Mouse (Mus musculus): ENCODE data around the gene Prtn3. TPM values are rescaled to one million over a fixed set of nuclear protein-coding genes. Genes with fewer than 3 reads are reported as not detected.
"Not testable (repeated sequence)": the region's sequence is repeated elsewhere in the genome, so short reads cannot be mapped to it uniquely, and the experiment has no call there.

Prtn3 gene
- polyA plus RNA-seq, 1 experiment from 2014 or later = 9.5 TPM

DNA sequence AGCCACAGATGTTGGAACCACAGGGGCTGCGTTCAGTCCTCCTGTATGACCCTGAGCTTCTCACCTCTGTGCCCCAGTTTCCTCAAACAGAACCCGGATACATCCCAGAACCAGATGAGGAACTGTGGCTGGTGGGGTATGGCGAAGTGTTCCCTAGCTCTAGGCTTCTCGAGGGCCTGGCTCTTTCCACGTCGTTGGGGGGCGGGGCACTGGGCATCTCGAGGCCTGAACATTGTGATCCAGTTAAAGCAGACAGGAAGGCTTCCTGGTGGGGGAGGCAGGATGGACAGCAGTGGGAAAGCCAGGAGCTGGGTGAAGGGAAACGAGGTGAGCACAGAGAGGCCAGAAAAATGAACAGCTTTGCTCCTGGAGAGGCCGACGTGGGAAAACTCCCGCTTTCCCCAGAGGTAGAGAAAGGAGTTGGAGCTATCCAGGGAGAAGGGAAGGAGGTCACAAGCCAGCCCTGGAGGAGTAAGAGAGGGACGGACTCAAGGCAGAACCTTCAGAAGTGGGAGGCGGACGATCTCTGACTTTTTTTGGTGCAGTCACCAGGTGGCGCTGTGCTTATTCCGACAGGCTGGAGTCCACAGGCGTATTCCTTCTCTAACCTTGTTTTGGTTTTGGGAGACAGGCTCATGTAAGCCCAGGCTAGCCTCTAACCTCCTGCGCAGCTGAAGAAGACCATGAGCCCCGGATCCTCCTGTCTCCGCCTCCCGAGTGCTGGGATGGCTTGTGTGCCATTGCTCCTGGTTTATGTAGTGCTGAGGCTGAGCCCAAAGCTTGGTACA, 9.2 kb downstream of the Prtn3 start:
- no peak overlapping the region for H3K4me3 ChIP-seq (replicated peaks)
- H3K9ac ChIP-seq (replicated peaks) = no peak overlapping the region
- no peaks in the 10 kb centered on the region for H3K9me3 ChIP-seq (replicated peaks)
- ATAC-seq (ENCODE audit: low FRiP score) = peak; percentile 36; the same call in 1 of the 2 replicates
- no peak overlapping the region; the same call in 1 of the 2 replicates for H3K4me2 ChIP-seq
- peaks cover 18% of the 10 kb centered on the region for H3K27me3 ChIP-seq (replicated peaks)
- no peak overlapping the region for H3K27ac ChIP-seq (replicated peaks)
- no peaks in the 10 kb centered on the region for H3K36me3 ChIP-seq
- H3K4me1 ChIP-seq = peaks cover 15% of the 10 kb centered on the region
- WGBS = 16% methylated on average over 22 of the region's 22 CpGs

GRCm38 (mm10) chr10:79884446-79884845, 10.2 kb downstream of the Prtn3 start:
- ATAC-seq (ENCODE audit: low FRiP score) = 0 out of 2 replicates have a peak, but pooled peaks have one; percentile 3
- WGBS = 57% methylated on average over 4 of the region's 4 CpGs

DNA sequence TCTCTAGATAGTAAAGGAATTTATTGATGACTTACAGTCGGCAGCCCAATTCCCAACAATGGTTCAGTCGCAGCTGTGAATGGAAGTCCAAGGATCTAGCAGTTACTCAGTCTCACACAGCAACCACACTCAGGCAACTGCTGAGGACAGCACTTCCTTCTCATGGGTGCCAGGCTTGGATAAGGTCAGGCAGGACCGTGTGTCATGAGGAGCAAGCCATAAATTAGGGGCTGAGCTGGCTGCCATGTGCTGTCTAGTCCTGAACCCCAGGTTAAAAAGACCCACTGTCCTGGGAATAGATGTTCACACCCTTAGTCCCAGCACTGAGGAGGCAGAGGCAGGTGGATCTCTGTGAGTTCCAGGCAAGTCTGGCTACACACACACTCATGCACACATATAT, 10.7 kb downstream of the Prtn3 start:
- not testable (repeated sequence) for ATAC-seq (ENCODE audit: low FRiP score); H3K9ac ChIP-seq (replicated peaks); H3K36me3 ChIP-seq; H3K27ac ChIP-seq (replicated peaks); H3K4me2 ChIP-seq; H3K9me3 ChIP-seq (replicated peaks); H3K4me3 ChIP-seq (replicated peaks)
- Histone ChIP-seq H3K27me3 (replicated peaks) (peaks cover 18% of the 10 kb centered on the region), H3K4me1 (peaks cover 15% of the 10 kb centered on the region)
- WGBS = 78% methylated on average over 3 of the region's 3 CpGs

More at GRCm38 (mm10) chr10:79884446-79884845, 10.2 kb downstream of the Prtn3 start:
- Histone ChIP-seq H3K9ac (replicated peaks) (no peak overlapping the region), H3K9me3 (replicated peaks) (no peaks in the 10 kb centered on the region), H3K4me2 (no peak overlapping the region), H3K27me3 (replicated peaks) (peaks cover 18% of the 10 kb centered on the region), H3K4me1 (peaks cover 15% of the 10 kb centered on the region), H3K36me3 (no peaks in the 10 kb centered on the region), H3K27ac (replicated peaks) (no peak overlapping the region), H3K4me3 (replicated peaks) (no peak overlapping the region)

DNA sequence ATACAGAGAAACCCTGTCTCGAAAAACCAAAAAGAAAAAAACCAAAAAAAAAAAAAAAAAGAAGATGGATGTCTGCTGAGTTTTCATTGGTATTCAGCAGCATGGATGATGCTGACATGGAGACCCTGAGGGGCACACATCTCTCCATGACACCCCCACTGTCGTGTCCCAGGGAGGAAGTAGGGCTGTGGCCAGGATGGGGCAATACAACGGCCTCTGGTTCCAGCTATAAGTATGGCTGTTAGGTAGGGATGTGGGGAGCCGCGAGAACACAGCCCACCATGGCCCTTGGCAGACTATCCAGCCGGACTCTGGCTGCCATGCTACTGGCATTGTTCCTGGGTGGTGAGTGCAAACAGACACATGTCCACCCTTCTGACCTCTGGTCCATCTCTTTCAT, 11.8 kb downstream of the Prtn3 start, which contains the start of gene Elane:
TSS of gene Elane (plus strand) at position 194 of the 400 bp plus-strand sequence.
- H3K4me3 ChIP-seq (replicated peaks) = no peak within 1 kb of the TSS
- no peak within 1 kb of the TSS for H3K27ac ChIP-seq (replicated peaks)
- ATAC-seq (ENCODE audit: low FRiP score) = no peak
- H3K4me2 ChIP-seq = no peak within 1 kb of the TSS
- H3K27me3 ChIP-seq (replicated peaks) = peaks cover 18% of the 10 kb centered on the region
- no peaks in the 10 kb centered on the region for H3K9me3 ChIP-seq (replicated peaks)
- H3K36me3 ChIP-seq = no peaks in the 10 kb centered on the region
- 86% methylated on average over 6 of the region's 6 CpGs for WGBS
- peaks cover 15% of the 10 kb centered on the region for H3K4me1 ChIP-seq
- H3K9ac ChIP-seq (replicated peaks) = no peak within 1 kb of the TSS

GRCm38 (mm10) chr10:79886611-79887010, 12.3 kb downstream of the Prtn3 start:
- H3K27me3 ChIP-seq (replicated peaks) = peaks cover 15% of the 10 kb centered on the region
- H3K9ac ChIP-seq (replicated peaks) = no peak overlapping the region
- peaks cover 15% of the 10 kb centered on the region for H3K4me1 ChIP-seq
- no peak overlapping the region for H3K4me2 ChIP-seq
- no peak overlapping the region for H3K27ac ChIP-seq (replicated peaks)
- ATAC-seq (ENCODE audit: low FRiP score) = no peak
- H3K4me3 ChIP-seq (replicated peaks) = no peak overlapping the region
- H3K9me3 ChIP-seq (replicated peaks) = no peaks in the 10 kb centered on the region
- H3K36me3 ChIP-seq = no peaks in the 10 kb centered on the region
- 82% methylated on average over 8 of the region's 8 CpGs for WGBS

DNA sequence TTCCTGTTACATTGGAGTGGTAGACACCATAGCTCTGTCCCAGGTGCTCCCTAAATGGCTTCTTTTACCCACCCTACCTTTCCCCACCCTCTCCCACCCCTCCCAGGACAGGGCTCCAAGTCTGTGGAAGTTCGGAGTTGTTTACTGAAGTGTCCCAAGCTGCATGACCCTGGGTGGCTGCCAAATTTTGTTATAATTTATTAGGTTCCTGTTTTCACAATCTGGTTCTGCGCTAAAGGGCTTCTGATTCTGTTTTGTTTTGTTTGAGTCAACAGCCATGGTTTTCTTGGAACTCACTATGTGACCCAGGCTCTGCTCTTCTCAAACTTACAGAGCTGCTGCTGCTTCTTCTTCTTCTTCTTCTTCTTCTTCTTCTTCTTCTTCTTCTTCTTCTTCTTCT, 15.1 kb downstream of the Prtn3 start:
- Histone ChIP-seq H3K27ac (replicated peaks) (no peak overlapping the region), H3K36me3 (no peaks in the 10 kb centered on the region), H3K9me3 (replicated peaks) (no peaks in the 10 kb centered on the region), H3K27me3 (replicated peaks) (no peaks in the 10 kb centered on the region; the same call in 1 of the 2 replicates), H3K4me1 (no peaks in the 10 kb centered on the region), H3K4me2 (no peak overlapping the region), H3K4me3 (replicated peaks) (no peak overlapping the region), H3K9ac (replicated peaks) (no peak overlapping the region)
- ATAC-seq (ENCODE audit: low FRiP score) = no peak
- WGBS = 79% methylated on average over 2 of the region's 2 CpGs

GRCm38 (mm10) chr10:79890670-79891069, 16.4 kb downstream of the Prtn3 start, which contains the start of gene Cfd:
Gene Cfd (plus strand): TSS chr10:79890853.
- WGBS = 45% methylated on average over 5 of the region's 5 CpGs
- ATAC-seq (ENCODE audit: low FRiP score) = no peak
- Histone ChIP-seq H3K36me3 (0 out of 2 replicates have a peak, but pooled peaks cover 6% of the 10 kb centered on the region), H3K9ac (replicated peaks) (no peak within 1 kb of the TSS), H3K4me3 (replicated peaks) (no peak within 1 kb of the TSS), H3K27me3 (replicated peaks) (no peaks in the 10 kb centered on the region; the same call in 1 of the 2 replicates), H3K4me1 (no peaks in the 10 kb centered on the region), H3K27ac (replicated peaks) (no peak within 1 kb of the TSS), H3K9me3 (replicated peaks) (no peaks in the 10 kb centered on the region), H3K4me2 (no peak within 1 kb of the TSS)

DNA sequence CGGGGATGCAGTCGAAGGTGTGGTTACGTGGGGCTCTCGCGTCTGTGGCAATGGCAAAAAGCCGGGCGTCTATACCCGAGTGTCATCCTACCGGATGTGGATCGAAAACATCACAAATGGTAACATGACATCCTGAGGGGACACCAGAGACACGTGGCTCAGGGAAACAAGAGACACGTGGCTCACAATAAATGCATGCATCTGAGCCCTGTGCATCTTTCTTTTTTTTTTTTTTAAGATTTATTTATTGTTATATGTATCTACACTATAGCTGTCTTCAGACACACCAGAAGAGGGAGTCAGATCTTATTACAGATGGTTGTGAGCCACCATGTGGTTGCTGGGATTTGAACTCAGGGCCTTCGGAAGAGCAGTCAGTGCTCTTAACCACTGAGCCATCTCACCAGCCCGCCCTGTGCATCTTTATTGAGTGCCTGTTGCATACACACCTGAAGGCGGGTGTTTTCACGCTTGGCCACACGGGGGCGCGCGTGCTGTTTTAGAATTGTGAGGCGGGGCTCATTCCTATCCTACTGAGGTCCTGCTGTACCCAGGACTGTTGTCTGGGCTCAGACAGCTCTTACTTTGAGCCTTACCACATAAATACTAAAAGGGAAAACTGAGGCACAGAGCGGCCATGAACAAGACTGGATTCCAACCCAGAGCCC, 18.3 kb downstream of the Prtn3 start:
- H3K9ac ChIP-seq (replicated peaks); H3K27ac ChIP-seq (replicated peaks); ATAC-seq (ENCODE audit: low FRiP score); H3K4me1 ChIP-seq; H3K9me3 ChIP-seq (replicated peaks); H3K4me3 ChIP-seq (replicated peaks); H3K27me3 ChIP-seq (replicated peaks); H3K4me2 ChIP-seq: not testable (repeated sequence)
- WGBS = 43% methylated on average over 22 of the region's 22 CpGs
- H3K36me3 ChIP-seq = peaks cover 17% of the 10 kb centered on the region; the same call in 1 of the 2 replicates

DNA sequence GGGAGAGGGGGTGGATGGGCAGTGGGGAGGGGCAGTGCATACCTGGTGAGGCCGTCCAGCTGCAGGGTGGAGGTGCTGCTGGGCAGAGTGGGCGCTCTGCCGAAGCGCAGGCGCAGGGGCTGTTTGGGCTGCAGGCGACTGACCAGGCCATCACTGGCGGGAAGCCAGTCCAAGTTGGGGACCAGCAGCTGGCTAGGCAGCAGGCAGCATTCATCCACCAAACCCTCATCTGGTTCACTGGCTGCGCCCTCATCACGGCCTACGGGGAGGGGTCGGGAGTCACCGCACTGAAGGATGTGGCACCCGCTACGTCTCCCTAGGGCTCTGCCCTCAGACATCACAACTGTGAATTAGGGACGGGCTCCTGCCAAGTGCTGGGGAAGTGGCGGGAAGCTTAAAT, 22.0 kb downstream of the Prtn3 start:
- 90% methylated on average over 15 of the region's 16 CpGs for WGBS
- no peak overlapping the region for H3K4me3 ChIP-seq (replicated peaks)
- no peak overlapping the region for H3K9ac ChIP-seq (replicated peaks)
- no peaks in the 10 kb centered on the region; the same call in 1 of the 2 replicates for H3K27me3 ChIP-seq (replicated peaks)
- ATAC-seq (ENCODE audit: low FRiP score) = no peak
- H3K9me3 ChIP-seq (replicated peaks) = no peaks in the 10 kb centered on the region
- H3K27ac ChIP-seq (replicated peaks) = no peak overlapping the region
- peaks cover 11% of the 10 kb centered on the region for H3K4me1 ChIP-seq
- no peak overlapping the region for H3K4me2 ChIP-seq
- peaks cover 33% of the 10 kb centered on the region for H3K36me3 ChIP-seq

GRCm38 (mm10) chr10:79896814-79897213, 22.5 kb downstream of the Prtn3 start:
- H3K27ac ChIP-seq (replicated peaks) = no peak overlapping the region
- H3K36me3 ChIP-seq = peaks cover 33% of the 10 kb centered on the region
- no peak overlapping the region for H3K4me2 ChIP-seq
- H3K9me3 ChIP-seq (replicated peaks) = no peaks in the 10 kb centered on the region
- no peaks in the 10 kb centered on the region for H3K27me3 ChIP-seq (replicated peaks)
- no peak for ATAC-seq (ENCODE audit: low FRiP score)
- no peak overlapping the region for H3K4me3 ChIP-seq (replicated peaks)
- H3K4me1 ChIP-seq = peaks cover 14% of the 10 kb centered on the region
- no peak overlapping the region for H3K9ac ChIP-seq (replicated peaks)
- 83% methylated on average over 13 of the region's 13 CpGs for WGBS

- Histone ChIP-seq H3K9me3 (replicated peaks) (no peaks in the 10 kb centered on the region), H3K36me3 (peaks cover 38% of the 10 kb centered on the region), H3K9ac (replicated peaks) (no peak overlapping the region), H3K27me3 (replicated peaks) (no peaks in the 10 kb centered on the region), H3K27ac (replicated peaks) (no peak overlapping the region), H3K4me2 (no peak overlapping the region), H3K4me3 (replicated peaks) (no peak overlapping the region), H3K4me1 (peaks cover 14% of the 10 kb centered on the region)
- 53% methylated on average over 20 of the region's 20 CpGs for WGBS
- no peak for ATAC-seq (ENCODE audit: low FRiP score)
Measured at GRCm38 (mm10) chr10:79897316-79898245, 23.3 kb downstream of the Prtn3 start.
